Mouse (Mus musculus) CH12.LX (cell line): ENCODE measurements around the gene Slc5a10.

Experiments
- CHD1 ChIP-seq: IDR thresholded peaks from 2 replicates; pipeline ENCODE4 v1.6.1; 2012; ENCODE audit warnings: low read depth, low read length, improper control_type of control experiment, inconsistent platforms
- E2F4 ChIP-seq: IDR thresholded peaks from 2 replicates; pipeline ENCODE4 v1.6.1; 2011; ENCODE audit warnings: low read depth, low read length, improper control_type of control experiment; ENCODE audit not compliant: insufficient replicate concordance
- MAX ChIP-seq: IDR thresholded peaks from 2 replicates; pipeline ENCODE4 v1.6.1; 2011; ENCODE audit warnings: low read length, improper control_type of control experiment
- POLR2A ChIP-seq: IDR thresholded peaks from 2 replicates; pipeline ENCODE4 v1.6.1; 2011; ENCODE audit warnings: low read depth, mild to moderate bottlenecking, improper control_type of control experiment, low read length
- RCOR1 ChIP-seq: conservative IDR thresholded peaks from 2 replicates; pipeline ENCODE4 v1.6.1; 2012; ENCODE audit warnings: low read depth, mild to moderate bottlenecking, inconsistent platforms, low read length, improper control_type of control experiment
- ZKSCAN1 ChIP-seq: IDR thresholded peaks from 2 replicates; pipeline ENCODE4 v1.6.1; 2012; ENCODE audit warnings: low read depth, inconsistent platforms, low read length, improper control_type of control experiment, borderline replicate concordance

DNA sequence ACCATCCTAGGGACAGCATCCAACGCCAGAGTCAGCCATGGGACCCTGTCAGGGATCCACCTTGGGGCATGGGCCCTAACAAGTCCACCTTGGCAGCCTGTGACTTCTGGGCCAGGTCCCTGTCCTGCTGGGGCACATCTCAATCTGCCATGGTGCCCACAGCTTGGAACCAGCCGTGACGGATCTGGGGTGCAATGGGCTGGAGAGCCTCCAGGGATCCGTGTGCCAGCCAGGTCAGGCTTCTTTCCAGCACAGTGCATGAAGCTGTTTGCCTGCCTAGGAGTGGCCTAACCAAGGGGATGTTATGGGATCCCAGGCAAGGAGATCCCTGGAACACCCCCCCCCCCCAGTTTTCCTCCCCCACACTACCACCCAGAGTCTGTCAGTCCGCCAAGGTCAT, 27.6 kb downstream of the Slc5a10 start:
- TF ChIP-seq CHD1 (no peak), E2F4 (no peak), RCOR1 (no peak), ZKSCAN1 (no peak), POLR2A (no peak), MAX (no peak)
